Mouse (Mus musculus): ENCODE results near the gene Eno3. TPM values are rescaled to one million over a fixed set of nuclear protein-coding genes. Genes with fewer than 3 reads are reported as not detected.

The Eno3 gene
- total RNA-seq (2021) (1,000 to 10,000 TPM; 1,523 to 1,659 TPM), polyA plus RNA-seq (2012; rRNA removed) (1,222 and 1,919 TPM in 2 replicates)
- long read RNA-seq, transcript Eno3-201 (12 exons, 1,454 nt) = major isoform, 1,163 of 2,052 reads
- long read RNA-seq, transcript Eno3-202 (12 exons, 1,564 nt) = minor isoform, 496 of 2,052 reads
- long read RNA-seq, transcript Eno3-206 (11 exons, 1,461 nt) = minor isoform, 64 of 2,052 reads
- long read RNA-seq, partial matches to known transcripts = 82 of 2,052 reads
- long read RNA-seq, other reads (novel, unspliced or antisense) = 247 of 2,052 reads

- Histone ChIP-seq H3K9ac (ENCODE audit: low read depth, low read length) (peak within 1 kb of the TSS; percentile 77), H3K4me3 (peak within 1 kb of the TSS; percentile 100), H3K36me3 (ENCODE audit: control insufficient read depth, insufficient read depth, low read length) (peaks cover 14% of the 10 kb centered on the region), H3K79me2 (replicated peaks; ENCODE audit: control insufficient read depth, insufficient read depth, low read length) (peaks cover 4% of the 10 kb centered on the region), H3K4me1 (ENCODE audit: control insufficient read depth, insufficient read depth, low read length) (peaks cover 1% of the 10 kb centered on the region; the same call in 1 of the 2 replicates), H3K27ac (peak within 1 kb of the TSS; percentile 99), H3K27me3 (ENCODE audit: control insufficient read depth, insufficient read depth, low read length) (no peaks in the 10 kb centered on the region)
- DNase-seq = peak in 1 of 2 experiments; percentile 51
- WGBS = 42% methylated on average over 3 of the region's 3 CpGs
- TF ChIP-seq CTCF (IDR thresholded peaks at IDR 0.05) (no peak), POLR2A (IDR thresholded peaks at IDR 0.05; ENCODE audit: insufficient read depth, low read depth, low read length) (peak; percentile 65)
- intact Hi-C loops (cut with DNase I) = no loop called here
Measured at GRCm38 (mm10) chr11:70656964-70657363, at the start of gene Eno3. Gene Eno3, plus strand, starts transcription at chr11:70657202.

- DNase-seq = no peak
- H3K9ac ChIP-seq (ENCODE audit: low read depth, low read length) = no peak overlapping the region
- H3K79me2 ChIP-seq (replicated peaks; ENCODE audit: control insufficient read depth, insufficient read depth, low read length) = no peaks in the 10 kb centered on the region
- intact Hi-C loops (cut with DNase I) = loop anchor here (5.0 to 10.0 kb wide), 2 partner anchors 153 to 195 kb away; partner anchors contain the start of genes Cxcl16, Med11, Pelp1 and Zmynd15
- H3K36me3 ChIP-seq (ENCODE audit: control insufficient read depth, insufficient read depth, low read length) = no peaks in the 10 kb centered on the region
- no peak overlapping the region for H3K27ac ChIP-seq
- TF ChIP-seq EP300 (IDR thresholded peaks at IDR 0.05; ENCODE audit: insufficient read depth, low read depth, low read length) (no peak), CTCF (IDR thresholded peaks at IDR 0.05) (no peak), POLR2A (IDR thresholded peaks at IDR 0.05; ENCODE audit: insufficient read depth, low read depth, low read length) (no peak)
- no peak overlapping the region for H3K4me3 ChIP-seq
- H3K27me3 ChIP-seq (ENCODE audit: control insufficient read depth, insufficient read depth, low read length) = no peaks in the 10 kb centered on the region
- WGBS = 83% methylated on average over 9 of the region's 9 CpGs
- no peaks in the 10 kb centered on the region for H3K4me1 ChIP-seq (ENCODE audit: control insufficient read depth, insufficient read depth, low read length)
Measured at GRCm38 (mm10) chr11:70607611-70608010, 49.4 kb upstream of the Eno3 start.

GRCm38 (mm10) chr11:70608381-70609066, 48.5 kb upstream of the Eno3 start:
- DNase-seq = no peak
- intact Hi-C loops (cut with DNase I) = loop anchor here (5.0 to 10.0 kb wide), 2 partner anchors 154 to 196 kb away; partner anchors contain the start of genes Cxcl16, Med11, Pelp1 and Zmynd15
- H3K36me3 ChIP-seq (ENCODE audit: control insufficient read depth, insufficient read depth, low read length) = no peaks in the 10 kb centered on the region
- H3K79me2 ChIP-seq (replicated peaks; ENCODE audit: control insufficient read depth, insufficient read depth, low read length) = no peaks in the 10 kb centered on the region
- no peaks in the 10 kb centered on the region for H3K27me3 ChIP-seq (ENCODE audit: control insufficient read depth, insufficient read depth, low read length)
- WGBS = 91% methylated on average over 26 of the region's 26 CpGs
- no peak overlapping the region for H3K27ac ChIP-seq
- H3K9ac ChIP-seq (ENCODE audit: low read depth, low read length) = no peak overlapping the region
- TF ChIP-seq CTCF (IDR thresholded peaks at IDR 0.05) (peak; percentile 55), POLR2A (IDR thresholded peaks at IDR 0.05; ENCODE audit: insufficient read depth, low read depth, low read length) (no peak)
- no peaks in the 10 kb centered on the region for H3K4me1 ChIP-seq (ENCODE audit: control insufficient read depth, insufficient read depth, low read length)
- H3K4me3 ChIP-seq = no peak overlapping the region

- peak; percentile 30 for TF ChIP-seq CTCF (IDR thresholded peaks at IDR 0.05)
- no peak for TF ChIP-seq EP300 (IDR thresholded peaks at IDR 0.05; ENCODE audit: insufficient read depth, low read depth, low read length)
- intact Hi-C loops (cut with DNase I) = no loop called here
- Histone ChIP-seq H3K4me3 (no peak overlapping the region), H3K27me3 (ENCODE audit: control insufficient read depth, insufficient read depth, low read length) (no peaks in the 10 kb centered on the region), H3K27ac (no peak overlapping the region), H3K79me2 (replicated peaks; ENCODE audit: control insufficient read depth, insufficient read depth, low read length) (no peaks in the 10 kb centered on the region), H3K36me3 (ENCODE audit: control insufficient read depth, insufficient read depth, low read length) (no peaks in the 10 kb centered on the region), H3K4me1 (ENCODE audit: control insufficient read depth, insufficient read depth, low read length) (peaks cover 3% of the 10 kb centered on the region), H3K9ac (ENCODE audit: low read depth, low read length) (no peak overlapping the region)
- 89% methylated on average over 4 of the region's 4 CpGs for whole genome bisulfite sequencing
- no peak for DNase-seq
Measured at GRCm38 (mm10) chr11:70610752-70611151, 46.2 kb upstream of the Eno3 start.

GRCm38 (mm10) chr11:70612505-70612904, 44.5 kb upstream of the Eno3 start:
- peaks cover 3% of the 10 kb centered on the region for H3K4me1 ChIP-seq (ENCODE audit: control insufficient read depth, insufficient read depth, low read length)
- DNase-seq = no peak
- H3K4me3 ChIP-seq = no peak overlapping the region
- 89% methylated on average over 7 of the region's 7 CpGs for WGBS
- H3K36me3 ChIP-seq (ENCODE audit: control insufficient read depth, insufficient read depth, low read length) = no peaks in the 10 kb centered on the region
- no peaks in the 10 kb centered on the region for H3K27me3 ChIP-seq (ENCODE audit: control insufficient read depth, insufficient read depth, low read length)
- TF ChIP-seq EP300 (IDR thresholded peaks at IDR 0.05; ENCODE audit: insufficient read depth, low read depth, low read length) (no peak), POLR2A (IDR thresholded peaks at IDR 0.05; ENCODE audit: insufficient read depth, low read depth, low read length) (no peak), CTCF (IDR thresholded peaks at IDR 0.05) (peak; percentile 30; the same call in 1 of the 2 replicates)
- no peak overlapping the region for H3K9ac ChIP-seq (ENCODE audit: low read depth, low read length)
- H3K27ac ChIP-seq = no peak overlapping the region
- intact Hi-C loops (cut with DNase I) = no loop called here
- no peaks in the 10 kb centered on the region for H3K79me2 ChIP-seq (replicated peaks; ENCODE audit: control insufficient read depth, insufficient read depth, low read length)

GRCm38 (mm10) chr11:70615074-70615473, 41.9 kb upstream of the Eno3 start:
- H3K27ac ChIP-seq = peak overlapping the region; percentile 40; the same call in 1 of the 2 replicates
- peaks cover 3% of the 10 kb centered on the region for H3K4me1 ChIP-seq (ENCODE audit: control insufficient read depth, insufficient read depth, low read length)
- intact Hi-C loops (cut with DNase I) = no loop called here
- no peaks in the 10 kb centered on the region for H3K27me3 ChIP-seq (ENCODE audit: control insufficient read depth, insufficient read depth, low read length)
- peak; percentile 79 to 83 for DNase-seq
- 4% methylated on average over 17 of the region's 17 CpGs for WGBS
- peak overlapping the region; percentile 49 for H3K9ac ChIP-seq (ENCODE audit: low read depth, low read length)
- TF ChIP-seq POLR2A (IDR thresholded peaks at IDR 0.05; ENCODE audit: insufficient read depth, low read depth, low read length) = peak; percentile 73
- TF ChIP-seq EP300 (IDR thresholded peaks at IDR 0.05; ENCODE audit: insufficient read depth, low read depth, low read length) = 0 out of 2 replicates have a peak, but pooled peaks have one; percentile 3
- peak; percentile 20 for TF ChIP-seq CTCF (IDR thresholded peaks at IDR 0.05)
- no peaks in the 10 kb centered on the region for H3K79me2 ChIP-seq (replicated peaks; ENCODE audit: control insufficient read depth, insufficient read depth, low read length)
- H3K4me3 ChIP-seq = peak overlapping the region; percentile 48
- no peaks in the 10 kb centered on the region for H3K36me3 ChIP-seq (ENCODE audit: control insufficient read depth, insufficient read depth, low read length)
